ENCODE assay signal across 13 mouse cellular contexts in the genomic region with DNA sequence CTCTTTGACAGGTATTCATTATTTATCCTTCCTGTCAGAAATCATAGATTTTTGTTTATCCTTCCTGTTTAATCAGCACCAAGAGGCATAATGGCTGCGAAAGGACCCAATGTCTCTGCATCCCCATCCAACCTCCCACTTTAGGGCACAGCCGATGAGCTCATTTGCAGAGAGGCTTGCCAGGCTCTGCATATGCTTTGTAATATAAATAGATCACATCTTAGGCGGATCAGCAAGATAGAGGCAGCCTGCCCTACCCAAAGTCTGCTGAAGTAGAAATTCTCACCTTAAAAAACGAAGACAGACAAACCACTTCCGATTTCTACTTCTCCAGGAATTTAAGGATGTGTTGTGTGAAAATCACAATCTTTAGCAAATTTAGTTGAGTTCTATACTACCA. TPM values are rescaled to one million over a fixed set of nuclear protein-coding genes. Genes with fewer than 3 reads are reported as not detected.
DNase-seq lines count a peak whose midpoint lies in the region; ATAC-seq lines count a peak whose summit lies in the region.
"Had no signal": no experiment of that assay in that cellular context is flagged by ENCODE, and none has a peak within 500 bp of the region (broad histone marks: within the 10 kb centered on the region; RNA-seq: fewer than 3 reads in every experiment).

No protein-coding gene starts in this region.

- intact Hi-C loops in left cerebral cortex, postnatal 36 days (cut with DNase I) = no loop called here

- peak; percentile 99 for ATAC-seq in frontal cortex, adult (ENCODE audit: low TSS enrichment)
- ATAC-seq: intestine, postnatal 0 days; lung, postnatal 0 days had no signal

- DNase-seq in frontal cortex, postnatal 25 days (ENCODE audit: low spot score in 2 of 2) = no peak
- DNase-seq in brain, adult 2 months (ENCODE audit: low read depth, low spot score) = peak; percentile 73
- DNase-seq in cerebellum, postnatal 10 days = peak; percentile 8 to 17
- peak; percentile 5 to 18 for DNase-seq in left cerebral cortex, postnatal 36 days (ENCODE audit: low spot score in 2 of 2)
- no peak for DNase-seq in heart, adult 9 months (ENCODE audit: low spot score in 2 of 2)
- no peak for DNase-seq in adrenal gland, postnatal 36 days
- no peak for DNase-seq in gastrocnemius, postnatal 10 days
- DNase-seq: heart, adult 18-20 months; kidney, postnatal 25 days; thymus, postnatal 25 days had no signal

RNA-seq across cellular contexts. Expression of a gene that starts 7.8 kb away (rescaled TPM):
- total RNA-seq in left cerebral cortex, postnatal 36 days (2021) = 10 to 100 TPM; 41.6 to 50.6 TPM
- total RNA-seq in adrenal gland, postnatal 36 days (2021) = 1 to 10 TPM; 3.5 to 4.6 TPM
- total RNA-seq in gastrocnemius, postnatal 10 days (2021) = under 1 TPM; 0.19 to 0.56 TPM
- total RNA-seq: heart, adult 18-20 months had no signal

Comparison
In these comparisons a context has a peak if more than half of its experiments do, and no peak if none do; other contexts are left out.
1. DNase-seq: peak in brain, adult 2 months (single experiment), cerebellum, postnatal 10 days (2 of 2) and left cerebral cortex, postnatal 36 days (2 of 2); none in frontal cortex, postnatal 25 days (0 of 2), heart, adult 9 months (0 of 2), adrenal gland, postnatal 36 days (0 of 2) and gastrocnemius, postnatal 10 days (single experiment).
2. RNA of a gene that starts 7.8 kb away (total RNA-seq): 41.6 to 50.6 TPM in left cerebral cortex, postnatal 36 days; 3.5 to 4.6 TPM in adrenal gland, postnatal 36 days and 0.19 to 0.56 TPM in gastrocnemius, postnatal 10 days; every median in the first group is over 4 times any median in the second.